Mouse (Mus musculus) liver, embryonic 16.5 days (tissue): ENCODE data around the gene Vac14. TPM values are rescaled to one million over a fixed set of nuclear protein-coding genes. Genes with fewer than 3 reads are reported as not detected.

Experiments used
- ATAC-seq: fragments of 200-750 bp; cut with Nextera tagmentation; 2 replicates; pipeline ENCODE4 v1.8.0; 2017; ENCODE audit warnings: low read depth, mild to moderate bottlenecking, moderate number of reproducible peaks, moderate library complexity
- H3K27ac ChIP-seq: fragments of 300-500 bp; sonication (generic); 2 replicates; pipeline ENCODE4 v1.5.1; 2014; ENCODE audit warnings: mild to moderate bottlenecking, low read length
- H3K27me3 ChIP-seq: fragments of 300-500 bp; sonication (generic); 2 replicates; pipeline ENCODE4 v1.6.1; 2014; ENCODE audit warnings: low read depth, low read length, mixed read lengths; ENCODE audit not compliant: control insufficient read depth, insufficient read depth
- H3K36me3 ChIP-seq: fragments of 300-500 bp; sonication (generic); 2 replicates; pipeline ENCODE4 v1.6.1; 2014; ENCODE audit warnings: mild to moderate bottlenecking; ENCODE audit not compliant: control insufficient read depth, insufficient read depth
- H3K4me1 ChIP-seq: fragments of 300-500 bp; sonication (generic); 2 replicates; pipeline ENCODE4 v1.6.1; 2014; ENCODE audit warnings: low read depth, low read length, mixed read lengths; ENCODE audit not compliant: control insufficient read depth
- H3K4me2 ChIP-seq: fragments of 300-500 bp; sonication (generic); 2 replicates; pipeline ENCODE4 v1.6.1; 2014; ENCODE audit warnings: low read depth, low read length, mixed read lengths
- H3K4me3 ChIP-seq: fragments of 300-500 bp; sonication (generic); 2 replicates; pipeline ENCODE4 v1.5.1; 2014; ENCODE audit warnings: low read depth, mild to moderate bottlenecking, low read length
- H3K9ac ChIP-seq: fragments of 300-500 bp; sonication (generic); 2 replicates; pipeline ENCODE4 v1.6.1; 2014; ENCODE audit warnings: low read depth, low read length
- H3K9me3 ChIP-seq: fragments of 300-500 bp; sonication (generic); replicated peaks from 2 replicates; pipeline ENCODE4 v1.6.1; 2016; ENCODE audit warnings: low read length; ENCODE audit not compliant: control insufficient read depth
- WGBS: fragments of 180-500 bp; shearing (Covaris S2); extraction: QIAGEN DNeasy Blood & Tissue Kit; methylation state at CpG from one replicate; pipeline ENCODE4 v1.1.7; 2014; ENCODE audit not compliant: insufficient replicate concordance; 5-methylcytosine and 5-hydroxymethylcytosine counted together
- polyA plus RNA-seq: library from polyadenylated mRNA; unstranded; fragments of >200 nt; fragmentation: Nextera tagmentation; extraction: Ambion mirVana; gene quantifications from 2 replicates; pipeline ENCODE4 v1.2.1, GENCODE M21; 2015

Gene Vac14
- 9.2 and 9.4 TPM in 2 replicates for polyA plus RNA-seq

GRCm38 (mm10) chr8:110618391-110619207, at the start of gene Vac14:
Vac14 (plus strand) TSS chr8:110618585.
- Histone ChIP-seq H3K9ac (peak within 1 kb of the TSS; percentile 79), H3K4me3 (peak within 1 kb of the TSS; percentile 97), H3K9me3 (no peaks in the 10 kb centered on the region), H3K4me1 (peaks cover 18% of the 10 kb centered on the region), H3K36me3 (no peaks in the 10 kb centered on the region), H3K4me2 (peak within 1 kb of the TSS; percentile 75), H3K27ac (peak within 1 kb of the TSS; percentile 33; the same call in 1 of the 2 replicates), H3K27me3 (no peaks in the 10 kb centered on the region)
- WGBS: under 1% methylated on average over 67 of the region's 67 CpGs
- ATAC-seq: peak; percentile 94

- H3K4me1 ChIP-seq: no peaks in the 10 kb centered on the region
- no peak overlapping the region for H3K9ac ChIP-seq
- no peak overlapping the region for H3K4me3 ChIP-seq
- no peak overlapping the region for H3K27ac ChIP-seq
- no peaks in the 10 kb centered on the region for H3K36me3 ChIP-seq
- 57% methylated on average over 9 of the region's 9 CpGs for WGBS
- H3K27me3 ChIP-seq: no peaks in the 10 kb centered on the region
- ATAC-seq: no peak
- H3K4me2 ChIP-seq: no peak overlapping the region
- H3K9me3 ChIP-seq: no peaks in the 10 kb centered on the region
Observed at GRCm38 (mm10) chr8:110592641-110593040, 25.7 kb upstream of the Vac14 start.

GRCm38 (mm10) chr8:110594164-110594563, 24.2 kb upstream of the Vac14 start:
- no peak for ATAC-seq
- Histone ChIP-seq H3K27me3 (no peaks in the 10 kb centered on the region), H3K9ac (no peak overlapping the region), H3K4me1 (no peaks in the 10 kb centered on the region), H3K4me3 (no peak overlapping the region), H3K4me2 (no peak overlapping the region), H3K27ac (no peak overlapping the region), H3K36me3 (no peaks in the 10 kb centered on the region), H3K9me3 (no peaks in the 10 kb centered on the region)
- WGBS: 58% methylated on average over 6 of the region's 6 CpGs

GRCm38 (mm10) chr8:110604556-110604955, 13.8 kb upstream of the Vac14 start:
- H3K4me3 ChIP-seq: no peak overlapping the region
- WGBS: 0% methylated on average over 1 of the region's 1 CpGs

GRCm38 (mm10) chr8:110605401-110606015, 12.9 kb upstream of the Vac14 start:
- Histone ChIP-seq H3K9me3 (no peaks in the 10 kb centered on the region), H3K27ac (no peak overlapping the region), H3K27me3 (no peaks in the 10 kb centered on the region), H3K4me1 (no peaks in the 10 kb centered on the region), H3K4me2 (no peak overlapping the region), H3K9ac (no peak overlapping the region), H3K4me3 (no peak overlapping the region), H3K36me3 (no peaks in the 10 kb centered on the region)
- ATAC-seq: no peak
- WGBS: 40% methylated on average over 6 of the region's 6 CpGs

More at GRCm38 (mm10) chr8:110604556-110604955, 13.8 kb upstream of the Vac14 start:
- H3K4me1 ChIP-seq: no peaks in the 10 kb centered on the region
- H3K9ac ChIP-seq: no peak overlapping the region
- H3K4me2 ChIP-seq: no peak overlapping the region
- no peaks in the 10 kb centered on the region for H3K36me3 ChIP-seq
- no peak overlapping the region for H3K27ac ChIP-seq
- no peaks in the 10 kb centered on the region for H3K27me3 ChIP-seq
- H3K9me3 ChIP-seq: no peaks in the 10 kb centered on the region
- no peak for ATAC-seq

- no peaks in the 10 kb centered on the region for H3K9me3 ChIP-seq
- H3K27ac ChIP-seq: no peak overlapping the region
- no peak overlapping the region for H3K9ac ChIP-seq
- H3K27me3 ChIP-seq: no peaks in the 10 kb centered on the region
- ATAC-seq: no peak
- H3K4me2 ChIP-seq: no peak overlapping the region
- no peaks in the 10 kb centered on the region for H3K36me3 ChIP-seq
- peaks cover 18% of the 10 kb centered on the region for H3K4me1 ChIP-seq
- H3K4me3 ChIP-seq: no peak overlapping the region
- 29% methylated on average over 3 of the region's 3 CpGs for WGBS
Observed at GRCm38 (mm10) chr8:110615730-110616129, 2.7 kb upstream of the Vac14 start.

- Histone ChIP-seq H3K4me3 (peak overlapping the region; percentile 97), H3K4me1 (peaks cover 18% of the 10 kb centered on the region), H3K4me2 (peak overlapping the region; percentile 75), H3K27me3 (no peaks in the 10 kb centered on the region), H3K36me3 (no peaks in the 10 kb centered on the region), H3K27ac (no peak overlapping the region), H3K9ac (0 out of 2 replicates have a peak overlapping the region, but pooled peaks have one; percentile 1), H3K9me3 (no peaks in the 10 kb centered on the region)
- no peak for ATAC-seq
- WGBS: 17% methylated on average over 14 of the region's 14 CpGs
Observed at GRCm38 (mm10) chr8:110617801-110618358, 505 bp upstream of the Vac14 start.

GRCm38 (mm10) chr8:110619208-110619574, 806 bp downstream of the Vac14 start:
- H3K4me2 ChIP-seq: peak overlapping the region; percentile 75
- no peaks in the 10 kb centered on the region for H3K36me3 ChIP-seq
- ATAC-seq: no peak
- 14% methylated on average over 8 of the region's 8 CpGs for WGBS
- peak overlapping the region; percentile 97 for H3K4me3 ChIP-seq
- H3K9me3 ChIP-seq: no peaks in the 10 kb centered on the region
- no peaks in the 10 kb centered on the region for H3K27me3 ChIP-seq
- H3K4me1 ChIP-seq: peaks cover 18% of the 10 kb centered on the region
- no peak overlapping the region for H3K27ac ChIP-seq
- peak overlapping the region; percentile 79 for H3K9ac ChIP-seq

- peaks cover 18% of the 10 kb centered on the region for H3K4me1 ChIP-seq
- peak overlapping the region; percentile 75; the same call in 1 of the 2 replicates for H3K4me2 ChIP-seq
- no peak overlapping the region for H3K9ac ChIP-seq
- no peak overlapping the region for H3K27ac ChIP-seq
- H3K4me3 ChIP-seq: peak overlapping the region; percentile 97
- no peaks in the 10 kb centered on the region for H3K9me3 ChIP-seq
- ATAC-seq: no peak
- WGBS: 74% methylated on average over 5 of the region's 5 CpGs
- H3K36me3 ChIP-seq: no peaks in the 10 kb centered on the region
- no peaks in the 10 kb centered on the region for H3K27me3 ChIP-seq
Observed at GRCm38 (mm10) chr8:110619919-110620318, 1.5 kb downstream of the Vac14 start.
